Mouse (Mus musculus) hindbrain, embryonic 11.5 days (tissue): ENCODE results near the gene Sema3b. TPM values are rescaled to one million over a fixed set of nuclear protein-coding genes. Genes with fewer than 3 reads are reported as not detected.
A peak's percentile ranks its signal among the peaks of the same experiment; 100 is the strongest.

Source experiments
- ATAC-seq: fragments of 200-750 bp; cut with Nextera tagmentation; 2 replicates; pipeline ENCODE4 v1.8.0; 2017; ENCODE audit warnings: mild to moderate bottlenecking, moderate TSS enrichment, moderate library complexity; ENCODE audit not compliant: low FRiP score
- DNase-seq: peaks from one replicate; pipeline ENCODE4 v3.0.0-alpha.2; 2015; ENCODE audit warnings: low spot score
- H3K27ac ChIP-seq: fragments of 300-500 bp; sonication (generic); 2 replicates; pipeline ENCODE4 v1.5.1; 2014; ENCODE audit warnings: mild to moderate bottlenecking, low read depth, low read length
- H3K27me3 ChIP-seq: fragments of 300-500 bp; sonication (generic); 2 replicates; pipeline ENCODE4 v1.6.1; 2014; ENCODE audit warnings: mild to moderate bottlenecking, low read length, moderate library complexity, mixed read lengths; ENCODE audit not compliant: control insufficient read depth, insufficient read depth
- H3K36me3 ChIP-seq: fragments of 300-500 bp; sonication (generic); 2 replicates; pipeline ENCODE4 v1.6.1; 2014; ENCODE audit warnings: mild to moderate bottlenecking, low read length, moderate library complexity, mixed read lengths; ENCODE audit not compliant: control insufficient read depth, insufficient read depth
- H3K4me1 ChIP-seq: fragments of 300-500 bp; sonication (generic); replicated peaks from 2 replicates; pipeline ENCODE4 v1.6.1; 2014; ENCODE audit warnings: low read length, mixed read lengths; ENCODE audit not compliant: control insufficient read depth, insufficient read depth
- H3K4me2 ChIP-seq: fragments of 300-500 bp; sonication (generic); replicated peaks from 2 replicates; pipeline ENCODE4 v1.6.1; 2014; ENCODE audit warnings: mild to moderate bottlenecking, low read depth, low read length
- H3K4me3 ChIP-seq: fragments of 300-500 bp; sonication (generic); 2 replicates; pipeline ENCODE4 v1.5.1; 2014; ENCODE audit warnings: low read depth, low read length
- H3K9ac ChIP-seq: fragments of 300-500 bp; sonication (generic); 2 replicates; pipeline ENCODE4 v1.6.1; 2014; ENCODE audit warnings: low read depth, low read length
- H3K9me3 ChIP-seq: fragments of 300-500 bp; sonication (generic); 2 replicates; pipeline ENCODE4 v1.6.1; 2016; ENCODE audit warnings: low read length; ENCODE audit not compliant: control insufficient read depth
- WGBS: fragments of 180-500 bp; shearing (Covaris S2); extraction: QIAGEN DNeasy Blood & Tissue Kit; methylation state at CpG from one replicate; pipeline ENCODE4 v1.1.7; 2014; 5-methylcytosine and 5-hydroxymethylcytosine counted together
- polyA plus RNA-seq: library from polyadenylated mRNA; unstranded; fragments of >200 nt; fragmentation: Nextera tagmentation; extraction: Ambion mirVana; gene quantifications from 2 replicates; pipeline ENCODE4 v1.2.1, GENCODE M21; 2014

The Sema3b gene
- polyA plus RNA-seq, 1 experiment from 2014 or later = 1.4 TPM

DNA sequence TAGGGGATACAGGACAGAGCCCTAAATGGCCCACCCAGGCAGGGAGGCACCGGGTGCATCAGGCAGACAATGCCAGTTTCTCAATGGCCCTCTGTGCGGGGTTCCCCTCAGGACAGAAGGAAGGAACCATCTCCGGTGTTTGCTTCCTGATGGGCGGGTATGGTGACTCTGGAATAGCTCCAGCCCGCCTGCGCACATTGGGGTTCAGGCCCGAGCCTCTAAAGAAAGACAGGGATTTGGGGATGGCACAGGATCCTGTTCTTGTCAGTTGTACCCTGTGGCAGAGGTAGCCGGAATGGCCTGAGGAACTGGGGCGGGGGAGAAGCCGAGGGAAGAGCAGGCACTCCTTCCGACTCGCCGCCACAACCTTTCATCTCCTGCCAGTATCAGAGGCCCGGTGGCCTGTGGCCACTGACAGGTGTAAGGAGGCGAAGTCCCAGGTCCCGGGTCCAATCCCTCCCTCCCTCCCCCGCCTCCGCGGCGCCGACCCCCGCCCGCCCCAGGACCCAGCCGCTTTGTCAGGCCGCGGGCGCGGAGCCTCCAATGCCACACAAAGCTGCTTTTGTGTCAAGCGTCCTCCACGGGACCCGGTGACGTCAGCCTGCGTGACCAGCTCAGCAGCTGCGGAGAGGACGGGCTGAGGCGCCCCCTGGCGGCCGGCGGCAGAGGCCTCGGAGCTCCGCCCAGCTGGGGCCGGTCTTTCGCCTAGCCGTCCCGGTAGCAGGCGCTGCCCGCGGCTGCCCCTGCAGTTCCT is 3.3 kb upstream of the Sema3b start:
- H3K4me2 ChIP-seq = peak overlapping the region; percentile 59
- 4% methylated on average over 28 of the region's 48 CpGs for WGBS
- DNase-seq (peak; percentile 100), ATAC-seq (peak; percentile 93)
- no peaks in the 10 kb centered on the region for H3K27me3 ChIP-seq
- peaks cover 24% of the 10 kb centered on the region for H3K4me1 ChIP-seq
- peak overlapping the region; percentile 94 for H3K27ac ChIP-seq
- no peaks in the 10 kb centered on the region for H3K9me3 ChIP-seq
- H3K4me3 ChIP-seq = peak overlapping the region; percentile 18; the same call in 1 of the 2 replicates
- H3K9ac ChIP-seq = peak overlapping the region; percentile 61
- H3K36me3 ChIP-seq = peaks cover 16% of the 10 kb centered on the region; the same call in 1 of the 2 replicates

DNA sequence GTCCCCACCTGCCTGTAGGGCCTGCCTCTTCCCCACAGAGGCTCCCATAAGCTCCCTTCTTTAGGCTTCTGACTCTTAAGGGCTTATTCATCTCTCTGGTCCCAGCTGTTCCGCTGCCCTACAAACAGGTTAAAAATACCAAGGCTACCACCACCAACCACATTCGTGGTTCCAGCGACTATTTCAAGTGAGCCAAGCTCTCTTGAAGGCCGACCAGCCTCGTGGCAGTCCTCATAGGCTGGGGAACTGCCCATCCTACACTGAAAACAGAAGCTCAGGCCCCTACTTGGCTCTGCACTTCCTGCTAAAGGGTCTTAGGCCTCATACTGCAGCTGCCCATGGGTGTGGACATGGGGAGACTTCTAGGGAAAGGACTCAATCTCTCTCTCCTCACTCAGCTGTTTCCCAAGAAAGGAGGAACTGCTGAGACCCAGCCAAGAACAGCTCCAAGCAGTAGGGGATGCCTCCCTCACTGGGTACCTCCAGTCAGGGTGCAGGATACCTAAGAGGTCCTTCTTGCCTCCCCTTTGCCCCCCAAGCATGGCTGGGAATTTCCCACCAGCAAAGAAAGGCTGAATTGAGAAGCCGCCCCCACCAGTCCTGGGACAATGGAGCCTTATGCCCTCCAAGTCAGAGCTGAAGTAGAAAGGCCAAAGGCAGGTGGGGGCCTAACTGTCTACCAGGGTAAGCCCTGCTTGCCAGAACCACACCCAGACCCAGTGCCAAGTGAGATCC is 2.6 kb upstream of the Sema3b start:
- H3K9me3 ChIP-seq = no peaks in the 10 kb centered on the region
- H3K4me2 ChIP-seq = peak overlapping the region; percentile 59; the same call in 1 of the 2 replicates
- peak overlapping the region; percentile 94 for H3K27ac ChIP-seq
- WGBS = 80% methylated on average over 6 of the region's 6 CpGs
- H3K4me1 ChIP-seq = peaks cover 24% of the 10 kb centered on the region
- H3K27me3 ChIP-seq = no peaks in the 10 kb centered on the region
- peak overlapping the region; percentile 61 for H3K9ac ChIP-seq
- no peak for ATAC-seq
- DNase-seq = no peak
- peaks cover 15% of the 10 kb centered on the region; the same call in 1 of the 2 replicates for H3K36me3 ChIP-seq
- H3K4me3 ChIP-seq = no peak overlapping the region

DNA sequence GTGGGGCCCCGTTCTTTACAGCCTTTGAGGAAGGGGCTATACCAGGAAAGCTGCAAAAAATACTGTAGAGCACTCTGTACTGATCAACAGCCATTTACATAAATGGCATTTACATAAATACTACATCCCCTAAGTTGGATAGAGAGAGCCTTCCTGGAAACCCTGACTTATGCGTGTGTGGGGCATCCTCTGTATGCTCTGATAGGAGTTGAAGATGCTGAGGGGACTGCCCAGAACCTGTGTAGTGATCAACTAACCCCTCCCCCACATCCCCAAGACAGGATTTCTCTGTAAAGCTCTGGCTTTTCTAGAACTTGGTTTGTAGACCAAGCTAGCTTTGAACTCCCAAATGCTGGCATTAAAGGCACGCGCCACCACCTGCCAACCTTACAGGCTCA is 403 bp upstream of the Sema3b start:
- WGBS = 67% methylated on average over 4 of the region's 4 CpGs
- Histone ChIP-seq H3K9me3 (no peaks in the 10 kb centered on the region), H3K9ac (no peak overlapping the region), H3K27ac (no peak overlapping the region), H3K4me2 (no peak overlapping the region), H3K4me3 (no peak overlapping the region), H3K36me3 (0 out of 2 replicates have a peak, but pooled peaks cover 3% of the 10 kb centered on the region), H3K27me3 (no peaks in the 10 kb centered on the region), H3K4me1 (peaks cover 24% of the 10 kb centered on the region)
- DNase-seq = no peak
- ATAC-seq = no peak

DNA sequence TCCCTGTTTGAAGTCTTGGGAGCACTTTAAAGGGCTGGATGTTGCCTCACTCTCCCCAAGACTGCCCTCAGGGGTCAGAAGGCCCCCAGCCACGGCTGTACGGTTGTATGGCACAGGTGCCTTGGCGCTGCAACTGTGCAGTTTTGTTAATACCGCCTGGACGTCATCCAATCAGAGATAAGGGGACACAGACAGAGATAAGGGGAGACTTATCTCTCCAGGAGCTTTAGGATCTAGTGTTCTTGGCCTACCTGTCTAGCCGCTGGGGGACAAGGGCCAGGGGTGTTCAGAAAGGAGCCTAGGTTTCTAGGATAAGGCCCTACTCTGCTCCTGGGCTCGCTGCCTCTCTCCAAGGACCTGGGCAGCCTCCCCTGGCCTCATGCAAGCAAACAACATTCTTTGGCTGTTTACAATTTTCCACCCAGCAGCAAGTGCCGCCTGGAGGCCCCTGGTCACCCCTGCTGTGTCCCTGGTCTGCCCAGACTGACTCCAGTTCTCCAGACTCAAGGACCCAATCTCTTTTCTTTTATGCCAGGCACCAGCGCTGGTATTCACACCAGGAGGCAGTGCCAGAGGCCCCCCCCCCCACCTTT is 1.3 kb downstream of the Sema3b start:
- H3K27me3 ChIP-seq = no peaks in the 10 kb centered on the region
- no peak overlapping the region for H3K9ac ChIP-seq
- H3K4me1 ChIP-seq = peaks cover 29% of the 10 kb centered on the region
- H3K36me3 ChIP-seq = no peaks in the 10 kb centered on the region
- H3K9me3 ChIP-seq = no peaks in the 10 kb centered on the region
- 61% methylated on average over 9 of the region's 9 CpGs for WGBS
- ATAC-seq (no peak), DNase-seq (no peak)
- H3K4me2 ChIP-seq = no peak overlapping the region
- no peak overlapping the region for H3K27ac ChIP-seq
- H3K4me3 ChIP-seq = no peak overlapping the region

DNA sequence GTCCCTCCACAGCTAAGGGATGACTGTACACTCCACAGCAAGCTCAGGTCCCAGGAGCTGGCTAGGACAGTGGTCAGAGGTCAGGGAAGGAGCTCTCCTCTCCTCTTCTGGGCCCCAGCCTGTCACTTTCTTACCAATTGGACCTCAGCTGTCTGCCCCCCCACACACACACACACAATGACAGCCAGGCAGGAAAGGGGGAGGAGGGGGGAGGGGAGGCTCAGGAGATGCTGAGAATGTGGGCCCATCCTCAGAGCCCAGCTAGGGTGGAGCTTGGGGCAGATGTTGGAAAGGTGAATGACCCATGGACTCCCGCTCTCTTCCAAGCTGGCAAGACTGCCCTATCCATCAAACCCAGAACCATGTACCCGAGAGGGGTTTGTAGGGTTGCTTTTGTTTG is 2.0 kb downstream of the Sema3b start:
- H3K4me1 ChIP-seq = peaks cover 29% of the 10 kb centered on the region
- no peak overlapping the region for H3K9ac ChIP-seq

DNA sequence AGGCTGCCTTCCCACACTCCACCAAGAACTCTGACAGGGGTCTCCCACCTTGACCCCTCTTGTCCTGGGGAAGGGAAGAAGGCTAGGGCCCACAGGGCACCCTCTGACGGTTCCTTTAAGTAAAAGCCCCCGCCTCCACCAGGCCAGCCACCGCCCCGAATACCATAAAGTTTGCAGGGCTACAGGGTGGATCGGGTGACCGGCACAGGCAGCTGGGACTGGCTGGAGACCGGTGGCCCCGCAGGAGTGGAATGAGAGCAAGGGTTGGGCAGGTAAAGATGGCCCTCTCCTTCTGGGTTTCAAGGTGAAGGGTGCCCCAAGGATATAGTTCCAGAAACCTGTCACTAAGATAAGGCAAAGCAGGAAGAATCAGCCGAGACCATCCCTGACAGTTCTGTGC is 2.4 kb downstream of the Sema3b start:
- no peak overlapping the region for H3K27ac ChIP-seq
- peaks cover 26% of the 10 kb centered on the region for H3K4me1 ChIP-seq
- DNase-seq = no peak
- H3K9ac ChIP-seq = no peak overlapping the region; the same call in 1 of the 2 replicates
- H3K9me3 ChIP-seq = no peaks in the 10 kb centered on the region
- no peaks in the 10 kb centered on the region for H3K27me3 ChIP-seq
- ATAC-seq = no peak
- no peaks in the 10 kb centered on the region for H3K36me3 ChIP-seq
- 15% methylated on average over 9 of the region's 9 CpGs for WGBS
- no peak overlapping the region for H3K4me2 ChIP-seq
- H3K4me3 ChIP-seq = no peak overlapping the region

More for the DNA sequence above, 2.0 kb downstream of the Sema3b start:
- Histone ChIP-seq H3K36me3 (no peaks in the 10 kb centered on the region), H3K4me3 (no peak overlapping the region), H3K27me3 (no peaks in the 10 kb centered on the region), H3K27ac (no peak overlapping the region), H3K4me2 (no peak overlapping the region), H3K9me3 (no peaks in the 10 kb centered on the region)
- DNase-seq (no peak), ATAC-seq (no peak)
- WGBS = 48% methylated on average over 2 of the region's 2 CpGs

DNA sequence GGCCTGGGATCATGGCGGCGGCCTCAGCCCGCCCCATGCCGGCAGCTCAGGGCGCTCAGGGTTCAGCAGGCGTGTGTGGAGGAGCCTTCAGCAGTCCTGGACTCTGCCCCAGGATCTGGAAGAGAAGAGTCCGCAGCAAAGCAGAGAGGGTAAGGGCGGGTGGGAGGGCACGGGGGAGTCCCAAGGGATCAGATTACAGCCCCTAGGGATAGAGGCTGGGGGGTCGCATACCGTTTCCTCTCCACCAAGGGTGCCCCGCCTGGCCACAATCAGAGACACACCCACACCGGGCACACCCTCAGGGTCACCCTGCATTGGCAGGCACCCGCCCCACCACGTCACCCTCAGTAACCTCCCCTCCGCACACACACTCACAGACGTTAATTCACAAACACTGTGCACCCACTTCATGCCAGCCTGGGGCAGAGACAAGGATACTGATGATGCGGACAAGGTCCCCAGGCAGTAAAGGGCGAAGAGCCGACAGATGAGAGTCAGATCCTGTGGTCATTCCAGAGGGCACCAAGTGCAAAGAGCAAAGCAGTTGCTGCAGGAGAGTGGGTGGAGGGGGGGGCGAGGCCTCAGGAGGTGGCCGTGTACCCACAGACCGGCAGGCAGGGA is 3.9 kb downstream of the Sema3b start:
- no peaks in the 10 kb centered on the region for H3K9me3 ChIP-seq
- WGBS = 46% methylated on average over 23 of the region's 23 CpGs
- peak overlapping the region; percentile 12; the same call in 1 of the 2 replicates for H3K4me3 ChIP-seq
- H3K4me1 ChIP-seq = peaks cover 22% of the 10 kb centered on the region
- H3K27me3 ChIP-seq = no peaks in the 10 kb centered on the region
- H3K9ac ChIP-seq = no peak overlapping the region
- H3K36me3 ChIP-seq = no peaks in the 10 kb centered on the region
- H3K27ac ChIP-seq = no peak overlapping the region
- peak overlapping the region; percentile 15; the same call in 1 of the 2 replicates for H3K4me2 ChIP-seq
- DNase-seq (no peak), ATAC-seq (0 out of 2 replicates have a peak, but pooled peaks have one; percentile 8)

DNA sequence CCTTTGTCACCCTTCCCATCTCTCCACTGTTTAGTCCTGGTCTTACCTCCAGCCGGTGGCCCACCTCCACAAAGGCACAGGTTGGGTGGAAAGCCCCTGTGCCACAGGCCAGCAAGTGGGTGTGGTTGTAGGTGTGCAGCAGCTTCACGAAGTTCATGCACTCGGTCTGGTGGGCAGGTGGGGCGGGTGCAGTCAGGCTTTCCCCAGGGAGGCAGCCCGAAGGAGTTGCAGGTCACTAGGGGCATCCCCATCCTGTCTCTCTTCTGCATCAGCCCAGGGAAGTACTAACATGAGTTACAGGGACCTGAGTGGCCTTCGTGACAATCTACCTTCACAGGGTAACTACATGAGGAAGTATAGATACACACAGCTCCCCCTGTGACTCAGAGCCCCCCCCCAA is 5.8 kb downstream of the Sema3b start:
- ATAC-seq (no peak), DNase-seq (no peak)
- Histone ChIP-seq H3K9ac (no peak overlapping the region), H3K4me3 (no peak overlapping the region), H3K4me2 (no peak overlapping the region), H3K27me3 (no peaks in the 10 kb centered on the region), H3K36me3 (no peaks in the 10 kb centered on the region), H3K4me1 (peaks cover 16% of the 10 kb centered on the region), H3K27ac (no peak overlapping the region), H3K9me3 (no peaks in the 10 kb centered on the region)
- WGBS = 75% methylated on average over 6 of the region's 6 CpGs
